Mouse (Mus musculus) A20 (cell line): ENCODE measurements around the gene Wnt5a.

Source experiments
- DNase-seq: peaks from one replicate; pipeline ENCODE4 v3.0.0-alpha.2; 2011; ENCODE audit warnings: low read depth, low spot score

Gene Wnt5a

DNA sequence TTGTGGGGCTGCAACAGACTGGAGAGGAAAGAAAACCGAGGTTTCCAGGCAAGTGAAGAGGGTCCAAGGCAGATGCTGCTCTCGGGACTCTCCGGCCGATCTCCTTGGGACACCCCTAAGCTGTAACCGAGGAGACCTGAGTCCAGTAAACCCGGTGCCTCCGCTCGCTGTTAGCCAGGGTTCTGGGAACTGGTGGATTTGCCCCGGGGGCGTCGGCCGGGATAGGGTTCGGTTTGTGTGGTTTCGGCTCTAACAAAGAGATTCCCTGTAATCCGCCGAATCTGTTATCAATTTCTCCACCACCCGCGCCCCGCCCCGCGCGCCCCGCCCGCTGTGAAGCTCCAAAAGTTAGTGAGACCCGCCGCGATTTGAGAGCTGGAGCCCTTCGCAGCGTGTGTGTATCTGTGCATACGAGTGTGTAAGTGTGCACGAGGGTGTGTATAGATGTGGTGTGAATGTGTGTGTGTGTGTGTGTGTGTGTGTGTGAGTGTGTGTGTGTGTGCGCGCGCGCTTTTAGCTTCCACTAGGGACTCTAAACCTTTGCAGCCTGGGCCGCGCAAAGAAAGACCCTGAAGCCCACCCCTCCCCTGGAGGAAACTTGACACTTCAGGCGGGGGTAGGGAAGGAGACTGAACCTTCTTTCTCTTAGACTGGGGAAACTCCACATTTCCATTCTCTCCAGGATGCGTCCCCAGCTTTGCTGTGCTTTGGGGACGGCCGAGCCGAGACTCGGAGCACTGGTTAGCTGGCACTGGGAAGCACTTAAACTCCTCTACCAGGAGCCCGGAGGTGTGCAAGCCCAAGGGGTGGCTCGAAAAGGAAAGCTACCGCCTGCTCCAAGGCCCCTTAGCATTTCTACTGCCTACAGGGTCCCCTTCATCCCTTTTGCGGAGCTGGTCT is 5.1 kb downstream of the Wnt5a start:
- no peak for DNase-seq

DNA sequence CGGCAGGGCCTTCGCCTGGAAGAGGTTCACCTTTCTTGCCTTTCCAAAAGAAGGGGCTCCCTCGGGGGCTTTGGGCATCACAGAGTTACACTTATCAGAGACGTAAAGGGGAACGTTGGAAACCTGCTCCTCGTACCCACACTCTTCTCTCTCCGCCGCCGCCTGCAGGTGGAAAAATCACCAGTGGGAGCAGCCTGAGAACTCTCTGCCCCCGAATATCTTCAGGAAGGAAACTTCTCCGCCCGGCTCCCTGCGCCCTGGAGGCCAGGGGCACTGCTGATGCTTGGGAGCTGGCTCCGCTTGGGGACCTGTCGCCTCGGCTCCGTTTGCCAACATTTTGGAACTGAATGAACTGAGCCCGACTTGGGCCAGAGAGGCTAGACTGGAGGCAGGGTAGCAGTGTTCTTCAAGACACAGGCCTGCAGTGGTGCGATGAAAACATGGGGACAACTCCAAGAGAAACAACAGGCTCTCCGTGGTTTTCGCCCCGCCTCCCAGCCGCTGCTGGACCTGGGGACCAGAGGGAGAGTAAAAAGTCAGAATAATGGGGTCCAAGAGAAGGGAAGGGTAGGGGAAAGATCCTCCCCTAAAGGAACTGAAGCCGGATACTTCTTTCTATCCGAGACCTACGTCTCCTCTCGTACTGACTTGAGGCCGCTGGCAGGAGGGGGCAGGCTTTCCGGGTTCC is 5.9 kb downstream of the Wnt5a start:
- DNase-seq = no peak

DNA sequence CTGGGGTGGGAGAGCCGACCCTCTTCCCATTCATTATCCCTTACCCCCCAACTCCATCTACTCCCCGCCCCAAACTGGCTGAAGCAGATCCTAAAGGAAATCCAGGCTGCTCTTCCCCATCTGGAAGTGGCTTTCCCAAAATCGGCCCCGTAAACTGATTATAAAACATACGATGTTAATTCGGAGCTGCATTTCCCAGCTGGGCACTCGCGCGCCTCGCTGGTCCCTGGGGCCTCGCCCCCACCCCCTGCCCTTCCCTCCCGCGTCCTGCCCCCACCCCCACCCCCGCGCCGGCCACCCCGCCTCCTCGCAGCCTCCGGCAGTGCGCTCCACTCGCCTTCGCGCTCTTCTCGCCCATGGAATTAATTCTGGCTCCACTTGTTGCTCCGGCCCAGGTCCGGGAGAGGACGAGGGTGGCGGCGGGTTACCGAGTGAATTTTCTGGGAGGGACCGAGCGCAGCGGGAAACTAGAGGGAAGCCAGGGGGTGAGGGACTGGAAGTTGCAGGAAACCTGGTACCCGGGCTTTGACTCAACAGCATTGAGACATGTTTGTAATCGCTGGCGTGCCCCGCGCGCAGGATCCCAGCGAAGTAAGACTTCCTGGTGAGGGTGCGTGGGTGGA is 6.6 kb downstream of the Wnt5a start:
- no peak for DNase-seq

DNA sequence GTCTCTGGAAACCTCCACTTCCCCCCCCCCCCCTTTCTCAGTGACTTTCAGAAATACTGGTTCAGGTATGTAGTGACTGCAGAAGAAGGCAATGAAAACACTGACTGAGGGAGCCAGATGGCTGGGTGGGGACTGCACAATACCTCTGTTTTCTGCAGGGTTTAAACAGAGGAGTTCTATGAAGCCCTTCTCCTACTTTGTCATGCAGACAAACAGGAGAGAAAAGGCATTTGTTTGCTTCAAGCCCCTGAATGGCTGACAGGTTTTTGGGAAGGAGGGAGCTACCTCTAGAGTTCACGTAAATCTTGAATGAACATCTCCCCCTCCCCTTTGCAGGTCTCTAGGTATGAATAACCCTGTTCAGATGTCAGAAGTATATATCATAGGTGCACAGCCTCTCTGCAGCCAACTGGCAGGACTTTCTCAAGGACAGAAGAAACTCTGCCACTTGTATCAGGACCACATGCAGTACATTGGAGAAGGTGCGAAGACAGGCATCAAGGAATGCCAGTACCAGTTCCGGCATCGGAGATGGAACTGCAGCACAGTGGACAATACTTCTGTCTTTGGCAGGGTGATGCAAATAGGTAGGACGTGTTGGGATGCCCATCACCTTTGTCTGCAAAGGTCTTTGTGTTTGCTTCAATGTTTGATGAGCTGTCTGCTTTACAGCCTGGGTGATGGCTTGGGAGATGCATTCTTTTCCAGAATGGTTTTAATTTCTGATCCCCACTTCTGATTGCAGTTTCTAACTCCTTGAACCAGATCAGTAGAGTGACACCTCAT is 8.4 kb downstream of the Wnt5a start:
- no peak for DNase-seq

DNA sequence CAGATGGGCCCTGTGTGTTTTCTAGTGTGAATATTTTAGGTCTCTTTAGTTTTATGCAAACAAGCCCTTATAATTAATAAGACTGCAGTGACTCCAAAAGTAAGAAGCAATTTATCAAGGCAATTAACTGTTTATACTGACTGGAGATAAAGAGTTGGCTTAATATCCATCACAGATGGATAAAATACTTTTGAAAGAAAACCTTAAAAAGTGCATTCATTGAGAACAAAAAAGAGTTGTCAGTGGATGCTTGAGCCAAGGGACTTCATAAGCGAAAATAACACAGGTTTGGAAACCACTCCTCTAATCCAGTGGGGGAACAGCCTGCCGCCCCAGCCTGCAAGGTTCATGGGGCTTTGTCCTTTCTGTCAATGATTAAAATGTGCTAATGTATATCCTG is 9.6 kb downstream of the Wnt5a start:
- DNase-seq = no peak

DNA sequence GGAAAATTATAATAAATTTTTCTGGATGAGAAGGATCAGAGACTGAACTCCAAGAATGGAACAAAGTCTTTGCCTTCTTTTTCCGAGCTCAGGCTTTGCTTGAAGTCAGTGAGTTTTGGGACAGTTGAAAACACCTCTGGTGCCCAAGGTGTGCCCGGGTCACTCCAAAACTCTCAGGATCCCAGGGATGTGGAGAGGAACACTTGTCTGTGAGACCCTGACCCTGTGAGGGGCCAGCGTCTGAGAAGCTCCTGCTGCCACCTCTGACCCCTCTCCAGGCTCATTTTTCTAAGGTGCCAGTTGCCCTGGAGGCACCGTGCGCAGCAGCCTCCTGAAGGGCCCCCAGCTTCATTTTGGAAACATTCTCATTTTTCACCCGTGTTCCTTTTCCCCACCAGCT is 10.8 kb downstream of the Wnt5a start:
- DNase-seq = no peak

DNA sequence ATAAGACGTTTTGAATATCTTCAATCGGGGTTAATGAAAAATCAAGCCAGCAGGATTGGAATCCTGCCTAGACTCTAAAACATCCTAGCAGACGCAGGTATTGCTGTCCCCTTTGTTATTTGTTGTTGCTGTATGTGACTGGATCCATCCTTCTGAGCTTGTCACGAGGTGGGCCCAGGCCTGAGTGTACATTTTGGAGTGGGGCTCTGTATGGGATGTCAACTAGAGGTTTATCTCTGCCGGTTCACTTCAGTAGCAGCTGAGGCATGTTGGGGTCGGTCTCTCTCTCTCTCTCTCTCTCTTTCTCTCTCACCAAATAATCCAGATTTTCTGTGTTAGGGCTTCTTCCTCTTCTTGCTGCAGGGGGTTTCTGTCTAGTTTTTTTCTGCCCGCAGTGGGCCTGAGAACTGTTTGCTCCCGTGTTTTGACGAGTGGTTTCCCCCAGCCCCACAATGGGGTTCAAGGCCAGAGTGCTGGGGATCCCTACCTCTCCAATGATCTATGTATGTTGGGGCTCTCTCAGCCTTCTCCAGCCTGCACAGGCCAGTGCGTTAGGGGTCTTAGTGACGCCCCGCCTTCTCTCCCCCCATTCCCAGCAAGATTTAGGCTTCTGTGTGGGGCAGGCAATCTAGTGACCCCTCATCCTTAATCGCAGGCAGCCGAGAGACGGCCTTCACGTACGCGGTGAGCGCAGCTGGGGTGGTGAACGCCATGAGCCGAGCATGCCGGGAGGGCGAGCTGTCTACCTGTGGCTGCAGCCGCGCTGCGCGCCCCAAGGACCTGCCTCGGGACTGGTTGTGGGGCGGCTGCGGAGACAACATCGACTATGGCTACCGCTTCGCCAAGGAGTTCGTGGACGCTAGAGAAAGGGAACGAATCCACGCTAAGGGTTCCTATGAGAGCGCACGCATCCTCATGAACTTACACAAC is 13.3 kb downstream of the Wnt5a start:
- no peak for DNase-seq

DNA sequence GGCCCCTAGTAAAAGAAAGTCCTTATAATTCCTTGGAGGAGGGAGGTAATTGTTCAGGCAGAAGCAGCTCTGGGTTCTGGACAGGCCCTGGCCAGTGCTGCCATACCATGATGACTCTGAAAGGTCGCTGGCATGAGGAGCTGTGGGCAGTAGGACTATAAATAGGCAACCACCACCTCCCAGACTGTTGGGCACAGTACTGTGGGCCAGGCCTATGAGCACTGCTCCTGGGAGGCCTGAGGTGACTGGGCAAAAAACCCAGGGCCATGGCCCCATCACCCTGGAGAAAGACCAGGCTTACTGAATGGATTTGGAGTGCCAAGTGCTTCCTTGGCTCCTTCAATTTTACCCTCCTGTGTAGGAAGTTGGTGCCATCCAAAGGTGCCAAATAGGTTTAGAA is 16.6 kb downstream of the Wnt5a start:
- DNase-seq = no peak

DNA sequence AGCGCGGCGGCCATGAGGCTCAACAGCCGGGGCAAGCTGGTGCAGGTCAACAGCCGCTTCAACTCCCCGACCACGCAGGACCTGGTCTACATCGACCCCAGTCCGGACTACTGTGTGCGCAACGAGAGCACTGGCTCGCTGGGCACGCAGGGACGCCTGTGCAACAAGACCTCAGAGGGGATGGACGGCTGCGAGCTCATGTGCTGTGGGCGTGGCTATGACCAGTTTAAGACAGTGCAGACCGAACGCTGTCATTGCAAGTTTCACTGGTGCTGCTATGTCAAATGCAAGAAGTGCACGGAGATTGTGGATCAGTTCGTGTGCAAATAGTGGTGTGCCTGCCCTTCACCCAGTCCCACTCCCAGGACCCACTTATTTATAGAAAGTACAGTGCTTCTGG is 18.1 kb downstream of the Wnt5a start:
- no peak for DNase-seq

DNA sequence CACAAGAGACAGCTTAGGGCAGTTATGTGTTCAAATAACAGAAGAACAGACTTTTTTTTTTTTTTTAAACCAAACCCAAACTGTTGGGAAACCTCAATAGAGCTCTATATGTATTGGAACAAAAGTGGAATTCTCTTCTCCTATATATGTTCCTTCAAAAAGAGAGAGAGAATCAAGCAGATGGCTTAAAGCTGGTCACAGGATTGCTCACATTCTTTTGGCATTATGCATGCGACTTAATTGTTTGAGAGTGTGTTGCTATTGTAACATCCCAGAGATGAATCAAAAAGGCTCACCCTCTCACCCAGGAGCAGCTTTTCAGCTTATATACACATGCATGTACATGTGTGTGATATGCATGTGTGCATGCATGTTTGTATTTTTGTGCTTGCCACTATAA is 21.0 kb downstream of the Wnt5a start:
- DNase-seq = no peak

DNA sequence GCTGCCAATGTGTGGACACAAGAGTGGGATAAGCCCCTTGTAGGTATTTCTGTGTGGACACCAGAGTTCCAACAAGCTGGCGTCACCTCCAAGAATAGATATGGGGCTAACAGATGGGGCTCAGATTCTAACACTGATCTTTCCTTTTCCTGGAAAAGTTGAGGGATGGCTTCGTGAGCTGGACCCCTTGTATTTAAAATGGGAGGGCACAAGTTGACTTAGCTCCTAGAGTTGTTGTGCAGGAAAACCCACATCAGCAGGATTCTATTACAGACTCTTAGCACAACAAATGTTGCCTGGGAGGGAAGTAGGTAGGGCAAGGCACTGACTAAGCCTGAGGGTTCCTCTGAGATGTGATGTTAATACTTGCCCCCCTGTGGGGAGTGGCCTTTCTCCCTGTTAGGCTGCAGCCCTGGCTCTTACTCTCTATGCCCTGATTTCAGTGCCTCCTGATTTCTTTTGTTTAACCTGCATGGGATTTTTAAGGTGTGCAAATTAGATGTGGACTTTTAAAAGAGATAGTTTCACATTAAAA is 23.7 kb downstream of the Wnt5a start:
- no peak for DNase-seq

DNA sequence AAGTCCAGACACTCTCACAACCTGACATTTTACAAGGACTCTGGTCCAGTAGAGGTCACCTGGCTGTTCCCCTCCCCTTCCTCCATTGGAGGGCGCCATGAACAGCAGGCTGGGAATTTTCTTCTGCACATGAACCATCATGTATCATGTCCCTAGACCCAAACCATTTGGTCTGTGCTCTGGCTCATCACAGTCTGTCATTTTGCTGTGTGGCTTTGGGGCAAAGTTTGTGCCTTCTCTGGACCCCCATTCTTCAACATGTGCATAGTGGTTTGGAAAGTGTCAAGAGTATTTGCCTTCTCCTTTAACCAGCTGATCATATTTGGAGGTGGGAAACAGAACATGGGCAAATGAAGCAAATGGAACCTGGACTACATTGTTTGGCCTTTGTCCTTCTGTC is 27.0 kb downstream of the Wnt5a start:
- no peak for DNase-seq

DNA sequence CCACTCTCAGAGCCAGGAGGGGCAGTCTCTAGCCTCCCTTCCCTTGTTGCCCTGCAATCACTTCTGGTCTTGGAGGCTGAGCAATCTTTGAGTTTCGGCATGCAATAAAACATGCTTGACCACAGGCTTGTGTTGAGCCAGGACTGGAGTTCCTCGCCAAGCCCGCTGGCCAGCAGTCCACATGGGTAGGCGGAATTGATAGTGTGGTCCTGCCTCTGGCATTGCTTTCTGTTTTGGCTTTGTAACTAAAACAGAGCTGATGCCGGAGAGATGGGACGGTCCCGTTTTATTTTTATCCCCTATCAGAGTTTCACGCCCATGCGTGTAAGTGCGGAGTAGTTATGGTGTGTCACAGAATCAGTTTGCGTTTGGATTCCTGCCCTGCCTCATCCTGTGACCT is 28.4 kb downstream of the Wnt5a start:
- no peak for DNase-seq

DNA sequence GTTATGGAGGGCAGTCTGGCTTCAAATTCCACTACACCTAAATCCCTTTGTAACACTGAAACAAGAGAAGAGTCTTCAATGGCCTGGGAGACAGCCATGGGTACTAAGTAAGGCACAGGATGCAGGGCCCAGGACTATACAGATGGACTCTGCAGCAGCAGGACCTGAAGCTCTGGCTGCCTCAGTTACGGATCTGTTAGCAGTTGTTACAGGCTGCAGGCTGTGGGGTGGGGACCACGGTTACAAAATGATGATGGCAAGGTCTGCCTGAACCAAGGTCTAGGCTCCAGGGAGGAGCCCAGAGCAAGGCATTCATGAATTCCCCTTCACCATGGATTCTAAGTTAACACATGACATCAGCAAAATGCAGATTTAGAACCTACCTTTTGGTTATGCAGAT is 29.3 kb downstream of the Wnt5a start:
- DNase-seq = no peak

DNA sequence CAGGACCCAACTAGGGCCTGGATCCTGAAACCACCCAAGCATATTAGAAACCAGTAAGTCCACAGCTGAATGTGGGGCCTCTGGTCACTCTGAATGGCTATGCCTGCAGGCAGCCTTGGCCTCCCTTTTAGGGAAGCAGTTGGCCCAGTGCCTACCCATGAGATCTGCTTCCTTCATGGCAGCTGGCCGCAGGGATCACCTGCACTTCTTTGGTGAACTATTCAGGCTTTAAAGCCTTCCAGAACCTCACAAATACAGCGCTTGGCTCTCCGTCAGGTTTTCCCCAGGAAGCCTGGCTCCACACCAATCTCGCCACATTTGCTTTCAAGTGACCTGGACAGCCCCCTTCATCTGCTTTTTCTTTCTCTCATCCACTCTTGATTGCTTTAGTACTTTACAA is 31.3 kb downstream of the Wnt5a start:
- DNase-seq = no peak

DNA sequence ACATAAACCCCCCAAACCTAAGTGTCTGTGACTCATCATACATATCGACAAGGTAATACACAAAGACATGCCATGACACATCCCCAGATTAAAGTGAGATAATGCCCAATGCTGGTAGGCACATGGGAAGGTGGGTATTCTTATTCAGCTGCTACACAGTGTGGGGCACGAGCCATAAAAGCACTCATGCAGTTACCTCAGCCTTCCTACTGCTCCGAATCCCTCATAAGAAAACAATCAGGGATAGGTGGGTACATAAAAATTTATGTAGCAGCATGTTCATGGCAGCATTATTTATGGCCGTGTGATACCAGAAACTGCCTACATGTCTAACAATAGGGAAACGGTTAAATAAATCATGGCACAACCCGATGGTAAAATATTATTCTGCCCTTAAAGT is 35.0 kb downstream of the Wnt5a start:
- DNase-seq = no peak

DNA sequence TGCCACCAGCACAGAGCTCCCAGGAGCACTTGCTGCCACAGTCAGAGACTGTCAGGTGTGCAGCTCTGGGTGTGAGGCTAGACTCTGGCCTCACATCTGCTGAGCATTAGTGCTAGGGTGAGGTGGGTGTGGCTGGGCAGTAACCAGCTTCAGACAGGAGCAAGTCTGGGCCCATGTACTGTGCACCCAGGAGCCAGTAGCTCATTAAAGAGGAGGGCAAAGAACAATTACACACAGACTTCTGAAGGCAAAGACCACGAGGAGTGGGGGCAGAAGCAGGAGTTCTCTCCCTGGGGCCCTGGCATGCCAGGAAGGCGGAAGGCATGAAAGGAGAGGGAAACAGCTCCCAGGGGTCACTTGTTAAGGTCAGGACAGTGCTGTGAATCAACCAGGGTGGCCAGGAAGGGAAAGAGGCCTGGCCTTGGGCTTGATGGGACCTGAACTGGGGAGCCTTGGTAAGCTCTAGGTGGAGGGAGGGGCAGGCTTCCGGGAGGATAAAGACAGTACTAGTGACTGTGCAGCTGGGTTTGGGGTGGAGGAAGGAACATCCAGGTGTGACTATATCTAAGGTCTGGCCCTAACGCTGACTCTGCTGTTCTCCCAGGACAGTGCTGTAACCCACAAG is 37.7 kb downstream of the Wnt5a start:
- DNase-seq = no peak

DNA sequence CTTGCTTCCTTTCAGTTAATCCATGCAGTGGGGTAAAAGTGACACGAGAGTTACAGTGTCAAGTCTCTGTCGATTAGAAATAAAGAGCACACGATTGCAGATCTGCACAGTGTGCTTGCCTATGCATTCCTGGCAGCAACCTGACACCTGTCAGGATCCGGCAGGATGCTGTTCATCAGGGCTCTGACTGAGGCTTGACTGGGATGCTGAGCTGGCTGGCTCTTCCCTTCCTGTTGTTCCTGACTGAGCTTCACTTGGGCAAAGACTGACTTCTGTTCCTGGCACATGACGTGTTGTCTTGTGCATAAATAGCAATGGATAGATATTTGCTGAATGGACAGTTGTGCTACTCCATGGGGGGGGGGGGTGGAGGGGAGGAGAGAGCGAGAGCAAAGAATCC is 57.3 kb downstream of the Wnt5a start:
- DNase-seq = no peak
